Mouse (Mus musculus) forebrain, embryonic 16.5 days (tissue): ENCODE data around the gene Ston2. TPM values are rescaled to one million over a fixed set of nuclear protein-coding genes. Genes with fewer than 3 reads are reported as not detected.

ENCODE experiments used
- ATAC-seq: fragments of 200-750 bp; cut with Nextera tagmentation; 2 replicates; pipeline ENCODE4 v1.8.0; 2017; ENCODE audit warnings: mild to moderate bottlenecking, moderate library complexity
- H3K27ac ChIP-seq: fragments of 300-500 bp; sonication (generic); 2 replicates; pipeline ENCODE4 v1.5.1; 2014; ENCODE audit warnings: low read length, control low read depth
- H3K27me3 ChIP-seq: fragments of 300-500 bp; sonication (generic); replicated peaks from 2 replicates; pipeline ENCODE4 v1.6.1; 2014; ENCODE audit warnings: low read length; ENCODE audit not compliant: control insufficient read depth, insufficient read depth
- H3K36me3 ChIP-seq: fragments of 300-500 bp; sonication (generic); 2 replicates; pipeline ENCODE4 v1.6.1; 2014; ENCODE audit not compliant: control insufficient read depth, insufficient read depth
- H3K4me1 ChIP-seq: fragments of 300-500 bp; sonication (generic); replicated peaks from 2 replicates; pipeline ENCODE4 v1.6.1; 2014; ENCODE audit warnings: low read length; ENCODE audit not compliant: control insufficient read depth, insufficient read depth
- H3K4me2 ChIP-seq: fragments of 300-500 bp; sonication (generic); 2 replicates; pipeline ENCODE4 v1.6.1; 2014; ENCODE audit warnings: mild to moderate bottlenecking, low read length, control low read depth
- H3K4me3 ChIP-seq: fragments of 300-500 bp; sonication (generic); replicated peaks from 2 replicates; pipeline ENCODE4 v1.5.1; 2014; ENCODE audit warnings: mild to moderate bottlenecking, low read length, control low read depth
- H3K9ac ChIP-seq: fragments of 300-500 bp; sonication (generic); replicated peaks from 2 replicates; pipeline ENCODE4 v1.6.1; 2014; ENCODE audit warnings: low read depth, low read length, control low read depth
- H3K9me3 ChIP-seq: fragments of 300-500 bp; sonication (generic); 2 replicates; pipeline ENCODE4 v1.6.1; 2016; ENCODE audit warnings: low read length; ENCODE audit not compliant: control insufficient read depth
- WGBS: fragments of 180-500 bp; shearing (Covaris S2); extraction: QIAGEN DNeasy Blood & Tissue Kit; methylation state at CpG from one replicate; pipeline ENCODE4 v1.1.7; 2014; 5-methylcytosine and 5-hydroxymethylcytosine counted together
- polyA plus RNA-seq: library from polyadenylated mRNA; unstranded; fragments of >200 nt; fragmentation: Nextera tagmentation; extraction: Ambion mirVana; gene quantifications from 2 replicates; pipeline ENCODE4 v1.2.1, GENCODE M21; 2015

Ston2 gene
- polyA plus RNA-seq, 1 experiment from 2014 or later = 6.4 TPM

DNA sequence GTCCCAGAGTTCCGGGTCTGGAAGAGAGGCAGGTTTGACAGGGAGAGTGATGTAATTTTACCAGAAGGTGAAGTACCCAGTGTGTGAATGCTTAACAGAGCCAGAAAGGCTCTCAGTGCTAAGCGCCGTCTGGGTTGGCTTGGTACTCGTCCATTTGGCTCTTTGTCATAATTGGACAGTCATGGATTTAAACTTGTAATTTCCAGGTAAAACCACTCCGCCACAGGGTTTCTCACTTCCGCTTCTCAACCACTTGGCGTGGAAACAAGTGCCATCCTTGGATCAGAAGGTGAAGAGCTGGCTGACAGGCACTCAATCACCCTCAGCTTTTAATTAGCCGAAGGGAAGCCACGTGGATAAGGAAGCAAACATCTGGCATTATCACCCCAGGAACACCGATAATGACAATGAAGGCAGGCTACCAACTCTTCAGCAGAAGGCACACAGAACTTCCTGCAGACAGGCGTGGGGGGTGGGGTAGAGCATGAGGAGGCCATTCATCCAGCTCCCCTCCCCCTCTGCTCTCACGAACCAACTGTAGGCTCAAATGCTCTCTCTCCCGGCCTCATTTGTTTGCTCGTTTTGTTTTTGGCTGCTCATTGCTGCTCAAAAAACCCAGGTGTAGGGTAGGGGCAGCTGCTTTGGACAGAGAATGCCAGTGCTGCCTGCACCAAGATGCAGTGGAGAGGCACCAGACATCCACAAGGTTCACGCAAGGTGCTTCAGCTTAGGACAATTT is 103.9 kb downstream of the Ston2 start:
- Histone ChIP-seq H3K27ac (peak overlapping the region; percentile 54), H3K4me3 (peak overlapping the region; percentile 13), H3K9me3 (no peaks in the 10 kb centered on the region), H3K9ac (no peak overlapping the region), H3K4me1 (peaks cover 41% of the 10 kb centered on the region), H3K36me3 (no peaks in the 10 kb centered on the region), H3K4me2 (peak overlapping the region; percentile 46), H3K27me3 (no peaks in the 10 kb centered on the region)
- peak; percentile 75 for ATAC-seq
- 6% methylated on average over 15 of the region's 15 CpGs for WGBS

GRCm38 (mm10) chr12:91683549-91684100 is 104.6 kb downstream of the Ston2 start:
- Histone ChIP-seq H3K9me3 (no peaks in the 10 kb centered on the region), H3K4me1 (peaks cover 45% of the 10 kb centered on the region), H3K4me3 (peak overlapping the region; percentile 13; the same call in 1 of the 2 replicates), H3K27me3 (no peaks in the 10 kb centered on the region), H3K4me2 (peak overlapping the region; percentile 46), H3K9ac (no peak overlapping the region; the same call in 1 of the 2 replicates), H3K27ac (no peak overlapping the region), H3K36me3 (no peaks in the 10 kb centered on the region)
- no peak for ATAC-seq
- 16% methylated on average over 15 of the region's 15 CpGs for WGBS

DNA sequence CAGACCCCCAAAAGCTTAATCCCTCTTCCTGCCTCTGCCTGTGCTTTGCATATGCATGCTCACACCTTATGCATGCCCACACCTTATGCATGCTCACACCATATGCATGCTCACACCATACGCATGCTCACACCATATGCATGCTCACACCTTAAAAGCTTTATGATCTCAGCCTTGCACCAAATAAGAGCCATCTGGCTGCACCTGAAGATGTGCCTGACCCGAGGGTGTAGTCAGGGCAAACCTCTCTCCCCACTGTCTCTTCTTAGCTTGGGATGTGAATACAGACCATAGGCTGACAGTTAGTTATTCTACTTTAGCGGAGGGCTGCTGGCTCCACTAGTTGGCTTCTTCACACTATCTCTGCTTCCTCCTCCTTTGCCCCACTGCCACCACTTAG is 105.1 kb downstream of the Ston2 start:
- WGBS = 51% methylated on average over 3 of the region's 3 CpGs
- H3K4me1 ChIP-seq = peaks cover 45% of the 10 kb centered on the region

GRCm38 (mm10) chr12:91679320-91680064 is 108.7 kb downstream of the Ston2 start:
- Histone ChIP-seq H3K4me1 (peaks cover 31% of the 10 kb centered on the region), H3K9ac (no peak overlapping the region), H3K27ac (peak overlapping the region; percentile 27; the same call in 1 of the 2 replicates), H3K36me3 (no peaks in the 10 kb centered on the region), H3K27me3 (no peaks in the 10 kb centered on the region), H3K4me2 (peak overlapping the region; percentile 23; the same call in 1 of the 2 replicates), H3K4me3 (no peak overlapping the region), H3K9me3 (no peaks in the 10 kb centered on the region)
- WGBS = 6% methylated on average over 14 of the region's 14 CpGs
- ATAC-seq = peak; percentile 64; the same call in 1 of the 2 replicates

More for the DNA sequence above, 105.1 kb downstream of the Ston2 start:
- peak overlapping the region; percentile 46; the same call in 1 of the 2 replicates for H3K4me2 ChIP-seq
- no peaks in the 10 kb centered on the region for H3K9me3 ChIP-seq
- no peak overlapping the region for H3K9ac ChIP-seq
- H3K4me3 ChIP-seq = no peak overlapping the region
- no peaks in the 10 kb centered on the region for H3K36me3 ChIP-seq
- H3K27me3 ChIP-seq = no peaks in the 10 kb centered on the region
- ATAC-seq = no peak
- no peak overlapping the region for H3K27ac ChIP-seq

DNA sequence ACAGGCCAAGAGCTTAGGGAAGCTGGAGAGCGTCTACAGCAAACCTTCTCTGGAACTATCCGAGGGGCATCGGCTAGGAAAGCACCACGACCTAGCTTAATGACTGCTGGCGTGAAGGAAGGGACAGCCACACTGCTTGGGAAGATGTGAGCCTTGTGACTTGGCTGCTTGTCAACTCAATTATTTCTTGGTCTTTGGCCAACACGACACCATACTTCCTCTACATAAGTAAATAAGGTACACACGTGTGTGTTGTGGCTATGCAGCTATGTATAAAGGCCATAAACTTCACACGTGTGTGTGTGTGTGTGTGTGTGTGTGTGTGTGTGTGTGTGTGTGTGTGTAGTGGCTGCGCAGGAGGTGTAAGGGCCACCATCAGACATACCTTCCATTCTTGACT is 112.2 kb downstream of the Ston2 start:
- Histone ChIP-seq H3K9me3 (no peaks in the 10 kb centered on the region), H3K4me2 (no peak overlapping the region), H3K9ac (no peak overlapping the region), H3K27ac (no peak overlapping the region), H3K4me1 (peaks cover 21% of the 10 kb centered on the region), H3K27me3 (no peaks in the 10 kb centered on the region), H3K4me3 (no peak overlapping the region), H3K36me3 (no peaks in the 10 kb centered on the region)
- no peak for ATAC-seq
- 46% methylated on average over 9 of the region's 9 CpGs for WGBS

DNA sequence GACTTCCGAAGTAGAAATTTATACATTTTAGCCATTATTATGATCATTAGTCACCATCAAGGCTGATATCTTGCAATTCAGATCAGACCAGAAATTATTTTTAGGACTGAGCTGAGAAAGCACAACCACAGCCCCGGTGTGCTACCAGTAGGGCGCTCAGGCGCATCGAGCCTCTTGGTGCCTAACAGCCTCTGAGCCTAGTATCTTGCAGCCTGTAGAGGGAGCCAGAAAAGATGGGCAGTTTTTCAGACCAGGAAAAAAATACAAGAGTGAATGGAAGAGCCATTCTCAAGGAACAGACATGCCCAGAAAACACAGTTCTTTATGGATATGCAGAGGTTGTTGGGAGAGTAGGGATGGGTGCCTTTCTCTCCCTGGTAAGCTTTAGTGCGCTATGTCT is 115.0 kb downstream of the Ston2 start:
- ATAC-seq = 0 out of 2 replicates have a peak, but pooled peaks have one; percentile 21
- Histone ChIP-seq H3K9me3 (no peaks in the 10 kb centered on the region), H3K4me1 (peaks cover 10% of the 10 kb centered on the region), H3K4me2 (no peak overlapping the region), H3K4me3 (no peak overlapping the region), H3K27me3 (no peaks in the 10 kb centered on the region), H3K9ac (no peak overlapping the region), H3K36me3 (no peaks in the 10 kb centered on the region), H3K27ac (no peak overlapping the region)
- 79% methylated on average over 6 of the region's 6 CpGs for WGBS

GRCm38 (mm10) chr12:91672528-91672927 is 115.7 kb downstream of the Ston2 start:
- Histone ChIP-seq H3K36me3 (no peaks in the 10 kb centered on the region), H3K4me3 (no peak overlapping the region), H3K27ac (no peak overlapping the region), H3K4me2 (no peak overlapping the region; the same call in 1 of the 2 replicates), H3K4me1 (peaks cover 10% of the 10 kb centered on the region), H3K9ac (no peak overlapping the region), H3K9me3 (no peaks in the 10 kb centered on the region), H3K27me3 (no peaks in the 10 kb centered on the region)
- ATAC-seq = peak; percentile 78
- WGBS = 42% methylated on average over 7 of the region's 7 CpGs

DNA sequence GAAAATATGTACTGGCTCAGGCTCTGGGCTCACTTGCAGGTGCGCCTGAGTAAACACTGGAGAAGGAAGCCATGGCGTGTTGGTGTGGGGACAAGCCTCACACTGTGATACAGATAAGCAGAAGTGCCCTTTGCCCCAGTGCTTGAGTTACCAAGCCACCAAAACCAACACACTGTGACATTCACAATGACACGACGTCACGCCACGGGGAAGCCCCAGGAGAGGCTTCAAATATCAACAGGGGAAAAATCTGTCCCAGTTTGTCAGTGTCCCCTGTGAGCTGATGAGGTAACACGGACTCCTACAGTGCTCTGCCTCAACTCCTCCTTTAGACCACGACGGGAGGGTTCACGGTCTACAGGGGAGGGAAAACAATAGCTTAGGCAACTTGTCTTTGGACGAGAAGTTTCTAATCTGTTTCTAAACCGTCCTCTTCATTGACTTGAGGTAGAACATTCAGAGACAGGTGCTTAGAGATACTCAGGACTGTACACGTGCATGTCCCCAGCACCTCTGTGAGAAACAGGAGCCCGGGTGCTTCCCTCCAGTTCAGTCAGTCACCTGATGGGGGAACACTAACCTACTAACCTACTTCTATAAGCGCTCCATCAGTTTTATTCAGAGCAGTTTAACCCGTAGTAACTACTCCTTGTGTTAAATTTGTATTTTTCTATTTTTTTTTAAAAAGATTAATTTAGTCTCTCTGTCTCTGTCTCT is 119.5 kb downstream of the Ston2 start:
- Histone ChIP-seq H3K4me2 (no peak overlapping the region), H3K4me1 (peaks cover 6% of the 10 kb centered on the region), H3K27ac (no peak overlapping the region), H3K9ac (no peak overlapping the region), H3K4me3 (no peak overlapping the region), H3K9me3 (no peaks in the 10 kb centered on the region), H3K27me3 (no peaks in the 10 kb centered on the region), H3K36me3 (no peaks in the 10 kb centered on the region)
- ATAC-seq = no peak
- 75% methylated on average over 16 of the region's 16 CpGs for WGBS

DNA sequence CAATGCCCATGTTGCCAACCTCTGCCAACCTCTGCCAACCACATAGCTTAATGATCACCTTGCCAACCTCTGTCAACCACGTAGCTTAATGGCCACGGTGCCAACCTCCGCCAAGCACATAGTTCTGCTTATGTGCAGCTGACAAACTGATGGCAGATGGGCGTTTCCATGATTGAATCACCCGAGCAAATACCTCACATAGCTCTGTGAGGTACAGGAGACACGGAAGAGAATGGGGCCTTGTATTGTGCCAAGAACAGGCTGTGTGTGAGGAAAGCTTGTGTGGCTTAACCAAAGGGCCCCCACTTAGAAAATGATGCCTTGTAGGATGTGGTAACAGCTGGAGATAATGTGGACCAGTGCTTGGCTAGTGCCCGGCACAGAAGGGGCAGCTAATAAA is 120.4 kb downstream of the Ston2 start:
- Histone ChIP-seq H3K9me3 (no peaks in the 10 kb centered on the region), H3K27me3 (no peaks in the 10 kb centered on the region), H3K9ac (no peak overlapping the region), H3K4me1 (peaks cover 6% of the 10 kb centered on the region), H3K4me3 (no peak overlapping the region), H3K27ac (no peak overlapping the region), H3K4me2 (no peak overlapping the region), H3K36me3 (no peaks in the 10 kb centered on the region)
- 33% methylated on average over 7 of the region's 7 CpGs for WGBS
- ATAC-seq = no peak
